Mouse (Mus musculus) testis, adult 2 months (tissue): Measurements from ENCODE around the gene Wnt7a.

ENCODE experiments used
- CTCF ChIP-seq: fragments of 200-500 bp; IDR thresholded peaks from 2 replicates; pipeline ENCODE4 v1.5.1; 2012; ENCODE audit warnings: low read depth, mild to moderate bottlenecking, inconsistent platforms, low read length, moderate library complexity; ENCODE audit not compliant: control insufficient read depth, insufficient read depth, insufficient replicate concordance
- POLR2A ChIP-seq: fragments of 200-500 bp; IDR thresholded peaks from 2 replicates; pipeline ENCODE4 v1.6.1; 2012; ENCODE audit warnings: low read depth, mild to moderate bottlenecking, inconsistent platforms, low read length, moderate library complexity; ENCODE audit not compliant: control insufficient read depth

- TF ChIP-seq POLR2A (no peak), CTCF (no peak)
These were observed 39.1 kb downstream of the Wnt7a start for GRCm38 (mm10) chr6:91371912-91372585.
